Mouse (Mus musculus) hindbrain, embryonic 10.5 days (tissue): ENCODE data around the gene Scfd2. TPM values are rescaled to one million over a fixed set of nuclear protein-coding genes. Genes with fewer than 3 reads are reported as not detected.

Experiments
- DNase-seq: peaks from one replicate; pipeline ENCODE4 v3.0.0-alpha.2; 2017; ENCODE audit warnings: low spot score
- H3K27ac ChIP-seq: fragments of 300-500 bp; sonication (generic); 2 replicates; pipeline ENCODE4 v1.5.1; 2016; ENCODE audit warnings: mild to moderate bottlenecking, moderate library complexity
- H3K27me3 ChIP-seq: fragments of 300-500 bp; sonication (generic); 2 replicates; pipeline ENCODE4 v1.6.1; 2016; ENCODE audit warnings: mild to moderate bottlenecking; ENCODE audit not compliant: poor library complexity, insufficient read depth, severe bottlenecking
- H3K36me3 ChIP-seq: fragments of 300-500 bp; sonication (generic); 2 replicates; pipeline ENCODE4 v1.6.1; 2016; ENCODE audit warnings: mild to moderate bottlenecking, moderate library complexity
- H3K4me1 ChIP-seq: fragments of 300-500 bp; sonication (generic); replicated peaks from 2 replicates; pipeline ENCODE4 v1.6.1; 2016; ENCODE audit warnings: mild to moderate bottlenecking
- H3K4me3 ChIP-seq: fragments of 300-500 bp; sonication (generic); 2 replicates; pipeline ENCODE4 v1.5.1; 2016; ENCODE audit warnings: mild to moderate bottlenecking, moderate library complexity
- H3K9me3 ChIP-seq: fragments of 300-500 bp; sonication (generic); 2 replicates; pipeline ENCODE4 v1.6.1; 2016; ENCODE audit warnings: mild to moderate bottlenecking, moderate library complexity
- WGBS: fragments of 180-500 bp; shearing (Covaris S2); methylation state at CpG from one replicate; pipeline ENCODE4 v1.1.7; 2016; 5-methylcytosine and 5-hydroxymethylcytosine counted together
- polyA plus RNA-seq: library from polyadenylated mRNA; unstranded; fragments of >200 nt; fragmentation: Nextera tagmentation; extraction: Ambion mirVana; gene quantifications from 2 replicates; pipeline ENCODE4 v1.2.1, GENCODE M21; 2016

Scfd2 gene
- polyA plus RNA-seq, 1 experiment from 2014 or later = 19.7 TPM

GRCm38 (mm10) chr5:74482633-74483032 is 48.9 kb downstream of the Scfd2 start:
- DNase-seq = no peak
- 64% methylated on average over 6 of the region's 6 CpGs for WGBS
- no peaks in the 10 kb centered on the region for H3K27me3 ChIP-seq

GRCm38 (mm10) chr5:74482034-74482433 is 49.5 kb downstream of the Scfd2 start:
- peaks cover 10% of the 10 kb centered on the region; the same call in 1 of the 2 replicates for H3K4me1 ChIP-seq
- no peaks in the 10 kb centered on the region for H3K27me3 ChIP-seq
- no peak for DNase-seq
- no peak overlapping the region for H3K4me3 ChIP-seq
- no peaks in the 10 kb centered on the region for H3K9me3 ChIP-seq
- WGBS = 56% methylated on average over 3 of the region's 3 CpGs
- no peak overlapping the region for H3K27ac ChIP-seq
- no peaks in the 10 kb centered on the region for H3K36me3 ChIP-seq

More at GRCm38 (mm10) chr5:74482633-74483032, 48.9 kb downstream of the Scfd2 start:
- Histone ChIP-seq H3K4me1 (peaks cover 10% of the 10 kb centered on the region; the same call in 1 of the 2 replicates), H3K27ac (no peak overlapping the region), H3K9me3 (no peaks in the 10 kb centered on the region), H3K36me3 (no peaks in the 10 kb centered on the region), H3K4me3 (no peak overlapping the region)

- no peak overlapping the region for H3K27ac ChIP-seq
- no peak for DNase-seq
- H3K36me3 ChIP-seq = no peaks in the 10 kb centered on the region
- H3K4me3 ChIP-seq = no peak overlapping the region
- 85% methylated on average over 4 of the region's 4 CpGs for WGBS
- peaks cover 10% of the 10 kb centered on the region; the same call in 1 of the 2 replicates for H3K4me1 ChIP-seq
- no peaks in the 10 kb centered on the region for H3K9me3 ChIP-seq
- no peaks in the 10 kb centered on the region for H3K27me3 ChIP-seq
Observed at GRCm38 (mm10) chr5:74480409-74480808, 51.1 kb downstream of the Scfd2 start.

GRCm38 (mm10) chr5:74479947-74480346 is 51.6 kb downstream of the Scfd2 start:
- Histone ChIP-seq H3K4me1 (peaks cover 10% of the 10 kb centered on the region; the same call in 1 of the 2 replicates), H3K4me3 (no peak overlapping the region), H3K9me3 (no peaks in the 10 kb centered on the region), H3K27ac (no peak overlapping the region), H3K36me3 (no peaks in the 10 kb centered on the region), H3K27me3 (no peaks in the 10 kb centered on the region)
- DNase-seq = no peak
- WGBS = 92% methylated on average over 4 of the region's 4 CpGs

- no peaks in the 10 kb centered on the region for H3K27me3 ChIP-seq
- 89% methylated on average over 5 of the region's 5 CpGs for WGBS
- H3K36me3 ChIP-seq = no peaks in the 10 kb centered on the region
- no peak overlapping the region for H3K27ac ChIP-seq
- DNase-seq = no peak
- H3K4me1 ChIP-seq = peaks cover 10% of the 10 kb centered on the region; the same call in 1 of the 2 replicates
- no peak overlapping the region for H3K4me3 ChIP-seq
- H3K9me3 ChIP-seq = no peaks in the 10 kb centered on the region
Observed at GRCm38 (mm10) chr5:74479157-74479556, 52.4 kb downstream of the Scfd2 start.

GRCm38 (mm10) chr5:74476551-74476950 is 55.0 kb downstream of the Scfd2 start:
- no peaks in the 10 kb centered on the region for H3K27me3 ChIP-seq
- no peak overlapping the region for H3K27ac ChIP-seq
- no peak for DNase-seq
- no peaks in the 10 kb centered on the region for H3K9me3 ChIP-seq
- WGBS = 76% methylated on average over 10 of the region's 10 CpGs
- H3K36me3 ChIP-seq = no peaks in the 10 kb centered on the region
- H3K4me3 ChIP-seq = no peak overlapping the region
- no peaks in the 10 kb centered on the region for H3K4me1 ChIP-seq

GRCm38 (mm10) chr5:74473117-74473516 is 58.4 kb downstream of the Scfd2 start:
- no peaks in the 10 kb centered on the region for H3K27me3 ChIP-seq
- H3K4me1 ChIP-seq = no peaks in the 10 kb centered on the region
- H3K4me3 ChIP-seq = no peak overlapping the region
- H3K9me3 ChIP-seq = no peaks in the 10 kb centered on the region
- no peak overlapping the region for H3K27ac ChIP-seq
- 88% methylated on average over 11 of the region's 11 CpGs for WGBS
- DNase-seq = no peak
- no peaks in the 10 kb centered on the region for H3K36me3 ChIP-seq

GRCm38 (mm10) chr5:74470819-74471218 is 60.7 kb downstream of the Scfd2 start:
- 88% methylated on average over 3 of the region's 3 CpGs for WGBS
- H3K27me3 ChIP-seq = no peaks in the 10 kb centered on the region
- H3K9me3 ChIP-seq = no peaks in the 10 kb centered on the region
- no peak for DNase-seq
- no peak overlapping the region for H3K27ac ChIP-seq
- no peaks in the 10 kb centered on the region for H3K36me3 ChIP-seq
- no peak overlapping the region for H3K4me3 ChIP-seq
- no peaks in the 10 kb centered on the region for H3K4me1 ChIP-seq

GRCm38 (mm10) chr5:74469620-74470019 is 61.9 kb downstream of the Scfd2 start:
- H3K4me1 ChIP-seq = no peaks in the 10 kb centered on the region
- no peaks in the 10 kb centered on the region for H3K9me3 ChIP-seq
- no peak for DNase-seq
- 93% methylated on average over 1 of the region's 1 CpGs for WGBS
- no peak overlapping the region for H3K4me3 ChIP-seq
- H3K27me3 ChIP-seq = no peaks in the 10 kb centered on the region
- no peak overlapping the region for H3K27ac ChIP-seq
- no peaks in the 10 kb centered on the region for H3K36me3 ChIP-seq

GRCm38 (mm10) chr5:74467753-74468152 is 63.8 kb downstream of the Scfd2 start:
- H3K36me3 ChIP-seq = no peaks in the 10 kb centered on the region
- H3K27ac ChIP-seq = no peak overlapping the region
- WGBS = 82% methylated on average over 3 of the region's 3 CpGs
- DNase-seq = no peak
- H3K4me1 ChIP-seq = no peaks in the 10 kb centered on the region
- H3K9me3 ChIP-seq = no peaks in the 10 kb centered on the region
- H3K27me3 ChIP-seq = no peaks in the 10 kb centered on the region
- H3K4me3 ChIP-seq = no peak overlapping the region

GRCm38 (mm10) chr5:74456759-74457158 is 74.8 kb downstream of the Scfd2 start:
- no peaks in the 10 kb centered on the region for H3K27me3 ChIP-seq
- WGBS = 96% methylated on average over 2 of the region's 2 CpGs
- H3K9me3 ChIP-seq = no peaks in the 10 kb centered on the region
- H3K36me3 ChIP-seq = no peaks in the 10 kb centered on the region
- H3K4me3 ChIP-seq = no peak overlapping the region
- DNase-seq = no peak
- no peak overlapping the region for H3K27ac ChIP-seq
- no peaks in the 10 kb centered on the region for H3K4me1 ChIP-seq

- Histone ChIP-seq H3K9me3 (no peaks in the 10 kb centered on the region), H3K4me1 (peaks cover under 1% of the 10 kb centered on the region), H3K27ac (no peak overlapping the region), H3K4me3 (no peak overlapping the region), H3K27me3 (no peaks in the 10 kb centered on the region), H3K36me3 (no peaks in the 10 kb centered on the region)
- no peak for DNase-seq
- 92% methylated on average over 6 of the region's 6 CpGs for WGBS
Observed at GRCm38 (mm10) chr5:74455510-74456269, 75.9 kb downstream of the Scfd2 start.

- no peaks in the 10 kb centered on the region for H3K27me3 ChIP-seq
- no peaks in the 10 kb centered on the region for H3K9me3 ChIP-seq
- H3K27ac ChIP-seq = no peak overlapping the region
- DNase-seq = no peak
- H3K4me1 ChIP-seq = peaks cover 6% of the 10 kb centered on the region
- H3K36me3 ChIP-seq = no peaks in the 10 kb centered on the region
- H3K4me3 ChIP-seq = no peak overlapping the region
- WGBS = 82% methylated on average over 9 of the region's 9 CpGs
Observed at GRCm38 (mm10) chr5:74455094-74455493, 76.5 kb downstream of the Scfd2 start.
